Mouse (Mus musculus) cortical plate, adult 2 months (tissue): ENCODE measurements around the gene Hnrnpab.

ENCODE experiments used
- CTCF ChIP-seq: fragments of 200-500 bp; IDR thresholded peaks from 2 replicates; pipeline ENCODE4 v1.5.1; 2011; ENCODE audit warnings: mild to moderate bottlenecking, control low read depth, low read length; ENCODE audit not compliant: insufficient read depth; ENCODE audit errors: extremely low read depth
- POLR2A ChIP-seq: fragments of 200-500 bp; IDR thresholded peaks from 2 replicates; pipeline ENCODE4 v1.6.1; 2011; ENCODE audit warnings: mild to moderate bottlenecking, low read length, control low read depth; ENCODE audit not compliant: insufficient read depth; ENCODE audit errors: extremely low read depth

GRCm38 (mm10) chr11:51591915-51592314 lies 14.7 kb downstream of the Hnrnpab start:
- no peak for TF ChIP-seq CTCF
- TF ChIP-seq POLR2A, result no peak
